Mouse (Mus musculus): ENCODE measurements around the gene Strap. TPM values are rescaled to one million over a fixed set of nuclear protein-coding genes. Genes with fewer than 3 reads are reported as not detected.

Gene Strap
- total RNA-seq, 1 experiment: 109 TPM

- no peak for TF ChIP-seq CHD2 (IDR thresholded peaks at IDR 0.05; ENCODE audit: low read depth, low read length)
- peak; percentile 63 for TF ChIP-seq ZC3H11A (IDR thresholded peaks at IDR 0.05; ENCODE audit: borderline replicate concordance, low read depth, low read length)
- no peak for TF ChIP-seq HCFC1 (IDR thresholded peaks at IDR 0.05; ENCODE audit: borderline replicate concordance, insufficient read depth, low read length)
- no peak for TF ChIP-seq MAFK (IDR thresholded peaks at IDR 0.05; ENCODE audit: insufficient read depth, low read depth, low read length)
- TF ChIP-seq ZNF384 (IDR thresholded peaks at IDR 0.05; ENCODE audit: low read depth, low read length): no peak
- Histone ChIP-seq H3K9me3 (ENCODE audit: control insufficient read depth, insufficient read depth, low read depth, low read length) (no peaks in the 10 kb centered on the region), H3K36me3 (ENCODE audit: control insufficient read depth, insufficient read depth, low read length, poor library complexity, severe bottlenecking) (no peaks in the 10 kb centered on the region), H3K4me1 (ENCODE audit: control insufficient read depth in 2 of 2, insufficient read depth in 2 of 2, low read length in 2 of 2, poor library complexity in 1 of 2) (no peaks in the 10 kb centered on the region), H3K27ac (ENCODE audit: insufficient read depth, low read depth, low read length, poor library complexity, severe bottlenecking) (no peak overlapping the region), H3K9ac (ENCODE audit: insufficient read depth, low read depth, low read length, poor library complexity, severe bottlenecking) (no peak overlapping the region), H3K4me3 (ENCODE audit: insufficient read depth in 1 of 2, low read depth in 1 of 2, low read length in 2 of 2, poor library complexity in 1 of 2, severe bottlenecking in 1 of 2) (no peak overlapping the region)
- in situ Hi-C loops (cut with MboI; ENCODE audit: low sequenced_read_pairs in 2 of 2, unreplicated experiment in 2 of 2): loop anchor here (25.0 kb wide), 1 partner anchor 312 kb away; no protein-coding TSS in a partner anchor
- peak; percentile 44 for DNase-seq (ENCODE audit: low read depth, low spot score)
Observed at GRCm38 (mm10) chr6:137723898-137724297, 11.0 kb upstream of the Strap start.

GRCm38 (mm10) chr6:137734460-137734845, 425 bp upstream of the Strap start:
- no peak for DNase-seq (ENCODE audit: low read depth, low spot score)
- in situ Hi-C loops (cut with MboI; ENCODE audit: low sequenced_read_pairs in 2 of 2, unreplicated experiment in 2 of 2): no loop called here
- H3K4me3 ChIP-seq (ENCODE audit: insufficient read depth in 1 of 2, low read depth in 1 of 2, low read length in 2 of 2, poor library complexity in 1 of 2, severe bottlenecking in 1 of 2): peak overlapping the region; percentile 83 to 99
- peaks cover 0 to 8% of the 10 kb centered on the region in 2 experiments; a peak in 1 of 4 replicates for H3K4me1 ChIP-seq (ENCODE audit: control insufficient read depth in 2 of 2, insufficient read depth in 2 of 2, low read length in 2 of 2, poor library complexity in 1 of 2)
- no peak for TF ChIP-seq CHD2 (IDR thresholded peaks at IDR 0.05; ENCODE audit: low read depth, low read length)
- TF ChIP-seq ZNF384 (IDR thresholded peaks at IDR 0.05; ENCODE audit: low read depth, low read length): peak; percentile 40; the same call in 1 of the 2 replicates
- TF ChIP-seq MAFK (IDR thresholded peaks at IDR 0.05; ENCODE audit: insufficient read depth, low read depth, low read length): no peak
- no peak for TF ChIP-seq ZC3H11A (IDR thresholded peaks at IDR 0.05; ENCODE audit: borderline replicate concordance, low read depth, low read length)
- no peak for TF ChIP-seq HCFC1 (IDR thresholded peaks at IDR 0.05; ENCODE audit: borderline replicate concordance, insufficient read depth, low read length)
- peak overlapping the region; percentile 56 for H3K9ac ChIP-seq (ENCODE audit: insufficient read depth, low read depth, low read length, poor library complexity, severe bottlenecking)
- H3K36me3 ChIP-seq (ENCODE audit: control insufficient read depth, insufficient read depth, low read length, poor library complexity, severe bottlenecking): peaks cover 5% of the 10 kb centered on the region; the same call in 1 of the 2 replicates
- H3K9me3 ChIP-seq (ENCODE audit: control insufficient read depth, insufficient read depth, low read depth, low read length): no peaks in the 10 kb centered on the region
- no peak overlapping the region for H3K27ac ChIP-seq (ENCODE audit: insufficient read depth, low read depth, low read length, poor library complexity, severe bottlenecking)

- Histone ChIP-seq H3K4me3 (ENCODE audit: insufficient read depth in 1 of 2, low read depth in 1 of 2, low read length in 2 of 2, poor library complexity in 1 of 2, severe bottlenecking in 1 of 2) (peak overlapping the region; percentile 98 to 99), H3K9ac (ENCODE audit: insufficient read depth, low read depth, low read length, poor library complexity, severe bottlenecking) (peak overlapping the region; percentile 97), H3K27ac (ENCODE audit: insufficient read depth, low read depth, low read length, poor library complexity, severe bottlenecking) (peak overlapping the region; percentile 84; the same call in 1 of the 2 replicates), H3K9me3 (ENCODE audit: control insufficient read depth, insufficient read depth, low read depth, low read length) (no peaks in the 10 kb centered on the region), H3K36me3 (ENCODE audit: control insufficient read depth, insufficient read depth, low read length, poor library complexity, severe bottlenecking) (peaks cover 5% of the 10 kb centered on the region; the same call in 1 of the 2 replicates), H3K4me1 (ENCODE audit: control insufficient read depth in 2 of 2, insufficient read depth in 2 of 2, low read length in 2 of 2, poor library complexity in 1 of 2) (peaks cover 0 to 8% of the 10 kb centered on the region in 2 experiments; a peak in 1 of 4 replicates)
- no peak for DNase-seq (ENCODE audit: low read depth, low spot score)
- TF ChIP-seq ZNF384 (IDR thresholded peaks at IDR 0.05; ENCODE audit: low read depth, low read length) (no peak), CHD2 (IDR thresholded peaks at IDR 0.05; ENCODE audit: low read depth, low read length) (no peak), ZC3H11A (IDR thresholded peaks at IDR 0.05; ENCODE audit: borderline replicate concordance, low read depth, low read length) (no peak), HCFC1 (IDR thresholded peaks at IDR 0.05; ENCODE audit: borderline replicate concordance, insufficient read depth, low read length) (no peak)
- in situ Hi-C loops (cut with MboI; ENCODE audit: low sequenced_read_pairs in 2 of 2, unreplicated experiment in 2 of 2): no loop called here
Observed at GRCm38 (mm10) chr6:137735671-137736238, 877 bp downstream of the Strap start.

- no peak for TF ChIP-seq ZC3H11A (IDR thresholded peaks at IDR 0.05; ENCODE audit: borderline replicate concordance, low read depth, low read length)
- no peak for TF ChIP-seq HCFC1 (IDR thresholded peaks at IDR 0.05; ENCODE audit: borderline replicate concordance, insufficient read depth, low read length)
- TF ChIP-seq MAFK (IDR thresholded peaks at IDR 0.05; ENCODE audit: insufficient read depth, low read depth, low read length): no peak
- TF ChIP-seq ZNF384 (IDR thresholded peaks at IDR 0.05; ENCODE audit: low read depth, low read length): no peak
- TF ChIP-seq CHD2 (IDR thresholded peaks at IDR 0.05; ENCODE audit: low read depth, low read length): no peak
- Histone ChIP-seq H3K36me3 (ENCODE audit: control insufficient read depth, insufficient read depth, low read length, poor library complexity, severe bottlenecking) (peaks cover 13% of the 10 kb centered on the region), H3K9ac (ENCODE audit: insufficient read depth, low read depth, low read length, poor library complexity, severe bottlenecking) (no peak overlapping the region)
Observed at GRCm38 (mm10) chr6:137740972-137741371, 6.1 kb downstream of the Strap start.

More at GRCm38 (mm10) chr6:137740972-137741371, 6.1 kb downstream of the Strap start:
- no peak for DNase-seq (ENCODE audit: low read depth, low spot score)
- no peaks in the 10 kb centered on the region for H3K9me3 ChIP-seq (ENCODE audit: control insufficient read depth, insufficient read depth, low read depth, low read length)
- in situ Hi-C loops (cut with MboI; ENCODE audit: low sequenced_read_pairs in 2 of 2, unreplicated experiment in 2 of 2): no loop called here
- no peak overlapping the region for H3K27ac ChIP-seq (ENCODE audit: insufficient read depth, low read depth, low read length, poor library complexity, severe bottlenecking)
- peaks cover 0 to 6% of the 10 kb centered on the region in 2 experiments; a peak in 1 of 4 replicates for H3K4me1 ChIP-seq (ENCODE audit: control insufficient read depth in 2 of 2, insufficient read depth in 2 of 2, low read length in 2 of 2, poor library complexity in 1 of 2)
- no peak overlapping the region for H3K4me3 ChIP-seq (ENCODE audit: insufficient read depth in 1 of 2, low read depth in 1 of 2, low read length in 2 of 2, poor library complexity in 1 of 2, severe bottlenecking in 1 of 2)
